Mouse (Mus musculus): ENCODE measurements around the gene Eaf2. TPM values are rescaled to one million over a fixed set of nuclear protein-coding genes. Genes with fewer than 3 reads are reported as not detected.

The Eaf2 gene
- 1.4 and 1.6 TPM in 2 replicates for total RNA-seq (2021)
- long read RNA-seq, partial matches to known transcripts: 0 of 2 reads
- long read RNA-seq, other reads (novel, unspliced or antisense): 2 of 2 reads

GRCm38 (mm10) chr16:36874583-36875275 is at the start of gene Eaf2, which contains the start of gene Golgb1:
Gene Eaf2 (minus strand): TSS chr16:36875003.
Gene Golgb1 (plus strand): TSS chr16:36875140.
- DNase-seq: peak; percentile 92

- no peak for DNase-seq
These were observed 49.5 kb upstream of the Eaf2 start for GRCm38 (mm10) chr16:36924312-36924711.

- DNase-seq: no peak
These were observed 47.2 kb upstream of the Eaf2 start for GRCm38 (mm10) chr16:36921980-36922379.

GRCm38 (mm10) chr16:36921067-36921613 is 46.3 kb upstream of the Eaf2 start:
- no peak for DNase-seq

GRCm38 (mm10) chr16:36920410-36920809 is 45.6 kb upstream of the Eaf2 start:
- DNase-seq: no peak

- DNase-seq: no peak
These were observed 43.7 kb upstream of the Eaf2 start for GRCm38 (mm10) chr16:36918505-36918904.

- no peak for DNase-seq
These were observed 39.4 kb upstream of the Eaf2 start for GRCm38 (mm10) chr16:36914195-36914594.

- no peak for DNase-seq
These were observed 37.5 kb upstream of the Eaf2 start for GRCm38 (mm10) chr16:36912311-36912710.

- no peak for DNase-seq
These were observed 37.1 kb upstream of the Eaf2 start for GRCm38 (mm10) chr16:36911909-36912308.

- DNase-seq: no peak
These were observed 28.4 kb upstream of the Eaf2 start for GRCm38 (mm10) chr16:36903156-36903555.

GRCm38 (mm10) chr16:36896712-36897111 is 21.9 kb upstream of the Eaf2 start:
- no peak for DNase-seq

- no peak for DNase-seq
These were observed 18.5 kb upstream of the Eaf2 start for GRCm38 (mm10) chr16:36893317-36893716.

- DNase-seq: no peak
These were observed 16.6 kb upstream of the Eaf2 start for GRCm38 (mm10) chr16:36891415-36891814.

- DNase-seq: no peak
These were observed 15.8 kb upstream of the Eaf2 start for GRCm38 (mm10) chr16:36890559-36890958.

GRCm38 (mm10) chr16:36887546-36887945 is 12.7 kb upstream of the Eaf2 start:
- peak; percentile 33 for DNase-seq

- no peak for DNase-seq
These were observed 11.1 kb upstream of the Eaf2 start for GRCm38 (mm10) chr16:36885912-36886311.

- peak; percentile 21 for DNase-seq
These were observed 10.1 kb upstream of the Eaf2 start for GRCm38 (mm10) chr16:36884881-36885280.

GRCm38 (mm10) chr16:36882737-36883343 is 8.0 kb upstream of the Eaf2 start:
- no peak for DNase-seq

- DNase-seq: no peak
These were observed 2.5 kb upstream of the Eaf2 start for GRCm38 (mm10) chr16:36877316-36877715.

- DNase-seq: peak; percentile 56
These were observed 561 bp upstream of the Eaf2 start for GRCm38 (mm10) chr16:36875276-36875851.

GRCm38 (mm10) chr16:36869442-36869841 is 5.4 kb downstream of the Eaf2 start:
- no peak for DNase-seq

- no peak for DNase-seq
These were observed 11.2 kb downstream of the Eaf2 start for GRCm38 (mm10) chr16:36863585-36863984.

GRCm38 (mm10) chr16:36851202-36851601 is 23.6 kb downstream of the Eaf2 start:
- no peak for DNase-seq
